Mouse (Mus musculus): ENCODE measurements around the gene Anxa5.

DNA sequence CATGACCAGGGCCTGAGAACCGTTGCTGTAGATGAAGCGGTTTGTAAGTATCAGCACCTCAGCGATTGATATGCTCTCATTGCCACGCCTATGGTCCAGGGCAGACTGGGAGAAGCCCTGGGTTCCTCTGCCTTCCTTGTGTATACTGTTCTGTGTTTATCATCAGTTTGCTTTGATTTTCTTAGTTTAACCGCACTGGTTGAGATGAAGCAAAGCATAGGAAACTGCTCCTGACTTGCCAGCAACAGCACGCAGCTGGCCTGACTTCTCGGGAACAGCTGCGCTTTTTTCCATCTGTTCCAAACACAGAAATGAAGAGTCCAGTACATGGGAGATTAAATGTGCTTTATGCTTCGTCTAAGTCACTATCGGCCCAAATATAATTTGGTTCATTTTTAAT lies 75.0 kb downstream of the Anxa5 start:
- no peak for TF ChIP-seq CTCF (IDR thresholded peaks at IDR 0.05; ENCODE audit: low read depth, low read length)
- no peak for TF ChIP-seq POLR2A (IDR thresholded peaks at IDR 0.05; ENCODE audit: insufficient read depth, low read length)
